Comparison of ENCODE assay signal across 25 mouse cellular contexts in genomic region chr7:67515621-67516020, GRCm38 (mm10).
DNase-seq lines count a peak whose midpoint lies in the region; ATAC-seq and TF ChIP-seq lines count a peak whose summit lies in the region.
"Had no signal": no experiment of that assay in that cellular context is flagged by ENCODE, and none has a peak within 500 bp of the region (broad histone marks: within the 10 kb centered on the region; RNA-seq: fewer than 3 reads in every experiment).

No protein-coding gene starts in this region.

- TF ChIP-seq CTCF in gastrocnemius, adult 2 months (IDR thresholded peaks at IDR 0.05) = no peak

- no peaks in the 10 kb centered on the region for H3K36me3 ChIP-seq in kidney, embryonic 16.5 days (ENCODE audit: insufficient read depth, low read length)
- H3K36me3 ChIP-seq: heart, embryonic 10.5 days; heart, embryonic 15.5 days; hindbrain, embryonic 12.5 days; intestine, embryonic 15.5 days; liver, embryonic 12.5 days; midbrain, embryonic 12.5 days; neural tube, embryonic 12.5 days had no signal

- H3K9ac ChIP-seq in kidney, embryonic 16.5 days (replicated peaks; ENCODE audit: low read length) = no peak overlapping the region
- H3K9ac ChIP-seq: heart, embryonic 15.5 days; hindbrain, embryonic 12.5 days; intestine, embryonic 15.5 days; liver, embryonic 12.5 days; liver, postnatal 0 days; midbrain, embryonic 12.5 days; neural tube, embryonic 12.5 days had no signal

- peak; percentile 28 to 51 for DNase-seq in cerebellum, adult 18-20 months
- DNase-seq in cerebellum, postnatal 10 days = no peak
- DNase-seq in gastrocnemius, adult 2 months = no peak
- DNase-seq in gastrocnemius, postnatal 4 days (ENCODE audit: low spot score in 2 of 2) = no peak
- DNase-seq in kidney, adult 9 months = peak; percentile 53
- DNase-seq in skeletal muscle tissue, adult 2 months (ENCODE audit: low read depth, low spot score) = peak; percentile 38
- DNase-seq: cerebellum, adult 9-10 months; layer of hippocampus, postnatal 36 days; left cerebral cortex, postnatal 4 days; right cerebral cortex, adult 18-20 months; right cerebral cortex, postnatal 4 days had no signal

- no peak for ATAC-seq in kidney, embryonic 16.5 days (ENCODE audit: low FRiP score, low TSS enrichment)
- ATAC-seq: forebrain, embryonic 14.5 days; hindbrain, postnatal 0 days; liver, embryonic 12.5 days; Patski had no signal

- no peak overlapping the region for H3K4me3 ChIP-seq in gastrocnemius, adult 2 months
- H3K4me3 ChIP-seq in kidney, embryonic 16.5 days (ENCODE audit: low read length) = no peak overlapping the region
- H3K4me3 ChIP-seq: heart, embryonic 10.5 days; heart, embryonic 15.5 days; hindbrain, embryonic 12.5 days; intestine, embryonic 15.5 days; liver, embryonic 12.5 days; midbrain, embryonic 12.5 days; myocyte; neural tube, embryonic 12.5 days had no signal

- 88% methylated on average over 9 of the region's 9 CpGs for WGBS in kidney, embryonic 16.5 days

- intact Hi-C loops in gastrocnemius, adult 2 months (cut with DNase I) = no loop called here

- H3K9me3 ChIP-seq in kidney, embryonic 16.5 days (ENCODE audit: low read length) = no peaks in the 10 kb centered on the region
- H3K9me3 ChIP-seq: heart, embryonic 10.5 days; heart, embryonic 15.5 days; hindbrain, embryonic 12.5 days; intestine, embryonic 15.5 days; liver, embryonic 12.5 days; midbrain, embryonic 12.5 days; neural tube, embryonic 12.5 days had no signal

- H3K27me3 ChIP-seq in kidney, embryonic 16.5 days (ENCODE audit: insufficient read depth, low read length) = no peaks in the 10 kb centered on the region
- H3K27me3 ChIP-seq: heart, embryonic 15.5 days; hindbrain, embryonic 12.5 days; intestine, embryonic 15.5 days; liver, embryonic 12.5 days; midbrain, embryonic 12.5 days; neural tube, embryonic 12.5 days; Patski had no signal

- H3K4me1 ChIP-seq in kidney, embryonic 16.5 days (ENCODE audit: insufficient read depth, low read length) = no peaks in the 10 kb centered on the region
- H3K4me1 ChIP-seq: hindbrain, embryonic 12.5 days; liver, embryonic 12.5 days; midbrain, embryonic 12.5 days; neural tube, embryonic 12.5 days had no signal

- H3K27ac ChIP-seq in gastrocnemius, adult 2 months = 0 out of 2 replicates have a peak overlapping the region, but pooled peaks have one; percentile 50
- no peak overlapping the region for H3K27ac ChIP-seq in kidney, embryonic 16.5 days (ENCODE audit: low read length)
- H3K27ac ChIP-seq: heart, embryonic 10.5 days; hindbrain, embryonic 12.5 days; intestine, embryonic 15.5 days; kidney, postnatal 0 days; liver, embryonic 12.5 days; midbrain, embryonic 12.5 days; neural tube, embryonic 12.5 days had no signal

- no peak overlapping the region for H3K4me2 ChIP-seq in kidney, embryonic 16.5 days (replicated peaks; ENCODE audit: low read depth, low read length)
- H3K4me2 ChIP-seq: heart, embryonic 15.5 days; hindbrain, embryonic 12.5 days; intestine, embryonic 15.5 days; liver, embryonic 12.5 days; midbrain, embryonic 12.5 days; neural tube, embryonic 12.5 days had no signal

Comparison
In these comparisons a context has a peak if more than half of its experiments do, and no peak if none do; other contexts are left out.
1. DNase-seq: peak in cerebellum, adult 18-20 months (2 of 2), kidney, adult 9 months (single experiment) and skeletal muscle tissue, adult 2 months (single experiment); none in cerebellum, postnatal 10 days (0 of 2), gastrocnemius, adult 2 months (single experiment) and gastrocnemius, postnatal 4 days (0 of 2).